Mouse (Mus musculus): ENCODE results near the gene Med22. TPM values are rescaled to one million over a fixed set of nuclear protein-coding genes. Genes with fewer than 3 reads are reported as not detected.
"Not testable (repeated sequence)": the region's sequence is repeated elsewhere in the genome, so short reads cannot be mapped to it uniquely, and the experiment has no call there.

Med22 gene
- total RNA-seq, 2 experiments from 2014 or later = 42.9 to 46.5 TPM

DNA sequence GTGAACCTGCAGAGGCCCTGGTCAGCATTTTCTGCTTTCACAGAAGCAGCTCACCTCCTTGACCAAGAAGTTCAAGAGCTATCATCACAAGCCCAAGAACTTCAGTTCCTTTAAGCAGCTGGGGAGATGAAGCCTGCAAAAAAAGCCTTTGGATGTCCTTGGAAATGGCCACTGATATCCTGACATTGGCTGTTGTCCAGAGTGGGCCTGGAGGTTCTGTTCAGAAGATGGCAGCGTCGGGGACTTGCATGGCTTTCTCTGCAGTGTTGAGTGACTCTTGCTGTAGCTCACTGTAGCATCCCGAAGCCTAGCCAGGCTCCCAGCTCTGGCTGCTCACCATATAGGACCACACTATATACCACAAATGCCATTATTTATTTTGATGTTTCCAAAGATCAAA, 9.2 kb upstream of the Med22 start:
- DNase-seq (ENCODE audit: low spot score in 2 of 2) = no peak

DNA sequence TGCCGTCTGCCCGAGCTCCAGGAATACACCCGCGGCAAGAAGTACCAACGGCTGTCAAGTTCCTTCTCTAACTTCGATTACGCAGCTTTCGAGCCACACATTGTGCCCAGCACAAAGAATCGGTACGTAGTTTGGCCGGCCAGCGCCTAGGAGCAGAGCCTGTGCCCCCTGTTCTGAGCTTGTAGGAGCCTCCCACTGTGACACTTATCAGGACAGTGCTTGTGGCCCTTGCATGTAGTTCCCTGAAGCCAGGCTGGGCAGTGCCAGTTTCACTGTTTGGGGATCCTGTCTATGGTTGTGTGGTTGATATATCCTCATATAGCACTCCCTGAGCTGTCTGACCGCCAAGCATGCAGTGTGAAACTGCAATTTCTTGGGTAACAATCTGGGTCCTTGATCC, 6.3 kb upstream of the Med22 start:
- no peak for DNase-seq (ENCODE audit: low spot score in 2 of 2)

DNA sequence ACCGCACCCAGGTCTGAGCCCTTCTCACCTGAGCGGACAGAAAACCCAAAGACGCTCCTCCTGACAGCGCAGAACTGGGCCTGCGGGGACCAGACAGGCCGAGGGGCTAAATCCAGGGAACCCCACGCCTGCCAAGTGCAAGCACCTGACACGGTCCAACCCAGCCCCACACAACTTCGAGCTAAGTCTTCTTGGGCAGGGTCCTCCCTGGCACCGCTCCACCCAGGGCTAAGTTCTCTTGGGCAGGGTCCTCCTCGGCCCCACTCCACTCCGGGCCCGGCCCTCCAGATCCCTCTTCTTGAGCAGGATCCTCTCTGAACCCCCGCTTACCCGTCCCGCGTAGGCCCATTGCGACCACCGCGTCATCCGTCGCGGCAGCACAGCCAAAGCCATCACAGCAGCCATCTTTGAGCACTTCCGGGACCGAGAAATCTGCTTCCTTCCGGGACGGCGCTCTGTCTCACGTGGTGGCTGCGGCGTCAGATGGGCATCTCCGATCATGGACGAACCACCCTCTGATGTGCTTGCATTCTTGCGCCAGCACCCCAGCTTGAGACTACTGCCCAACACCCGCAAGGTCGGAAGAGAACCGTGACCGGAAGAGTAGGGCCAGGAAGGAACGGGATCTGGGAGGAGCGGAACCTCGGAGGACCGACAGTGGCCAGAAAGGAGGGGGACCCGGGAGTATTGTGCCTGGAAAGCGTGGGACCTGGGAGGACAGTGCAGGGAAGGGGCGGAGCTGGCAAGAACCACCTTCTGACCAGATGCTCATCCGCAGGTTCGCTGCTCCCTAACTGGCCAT, 5.7 kb upstream of the Med22 start, which contains the start of the genes Surf2 and Surf1:
Surf2 (plus strand) TSS at position 441 of the 802 bp plus-strand sequence.
Surf1 (minus strand) TSS at position 604 of the 802 bp plus-strand sequence.
- peak; percentile 82 to 89 for DNase-seq (ENCODE audit: low spot score in 2 of 2)

DNA sequence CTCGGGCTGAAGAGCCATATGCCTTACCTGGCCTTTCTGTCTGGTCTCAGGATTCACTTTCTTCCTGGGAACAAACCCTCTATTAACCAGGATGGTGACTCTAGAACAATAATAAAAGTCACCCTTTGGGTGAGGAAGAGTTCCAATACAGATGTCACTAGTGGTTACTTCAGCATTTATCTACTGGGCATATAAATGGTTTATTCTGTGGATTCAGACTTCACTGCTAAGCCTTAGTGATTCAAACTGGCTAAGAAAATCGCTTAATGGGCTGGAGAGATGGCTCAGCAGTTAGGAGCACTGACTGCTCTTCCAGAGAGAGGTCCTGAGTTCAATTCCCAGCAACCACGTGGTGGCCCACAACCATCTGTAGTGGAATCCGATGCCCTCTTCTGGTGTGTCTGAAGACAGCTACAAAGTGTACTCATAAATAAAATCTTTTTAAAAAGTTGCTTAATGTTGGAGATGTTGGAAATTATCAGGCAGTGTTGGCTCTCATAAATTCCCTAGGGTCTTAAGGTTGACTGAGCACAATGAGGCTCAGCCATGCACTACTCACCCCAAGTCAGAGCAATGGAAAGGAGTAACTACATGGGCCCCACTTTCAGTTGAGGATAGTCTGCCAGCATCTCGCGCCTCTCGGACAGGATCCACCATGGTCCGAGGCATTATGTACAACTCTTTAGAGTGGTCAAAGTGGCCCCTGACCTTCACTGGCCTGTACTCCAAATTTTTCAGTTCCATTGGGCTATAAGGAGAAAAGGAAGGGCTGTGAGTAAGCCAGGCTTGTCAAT, 3.9 kb upstream of the Med22 start:
- DNase-seq (ENCODE audit: low spot score in 2 of 2) = no peak

DNA sequence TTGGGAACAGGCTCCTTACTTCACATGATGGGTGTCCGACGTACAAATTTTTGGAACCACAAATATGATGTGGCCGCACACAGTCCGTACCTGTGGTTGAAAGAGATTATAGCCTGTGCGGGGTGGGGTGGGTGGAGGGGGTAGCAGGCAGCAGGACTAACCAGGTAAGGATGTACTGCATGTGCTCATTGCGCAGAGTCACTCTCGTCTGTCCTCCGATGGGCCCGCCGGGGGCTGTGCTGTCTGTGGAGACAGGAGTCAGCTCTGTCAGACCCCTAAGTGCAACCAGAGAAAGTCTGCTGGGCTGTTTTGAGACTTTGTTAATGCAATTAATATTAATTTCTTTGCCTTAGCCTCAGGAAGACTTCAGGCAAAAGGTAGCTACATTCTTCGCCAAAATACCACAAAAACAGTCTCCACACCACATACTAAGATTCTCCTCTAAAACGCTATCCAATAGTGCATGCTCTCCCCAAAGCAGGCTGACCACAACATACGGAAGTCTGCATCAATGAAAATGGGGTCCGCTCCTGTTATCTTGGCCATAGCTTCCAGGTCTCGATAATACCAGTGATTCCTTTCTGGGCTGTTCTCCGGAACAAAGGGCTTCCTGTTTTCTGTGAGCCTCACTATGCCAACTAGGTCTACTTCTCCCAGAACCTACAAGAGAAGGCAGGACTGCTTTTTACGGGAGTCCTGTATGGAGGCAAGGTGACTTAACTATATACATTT, 3.1 kb upstream of the Med22 start:
- DNase-seq (ENCODE audit: low spot score in 2 of 2) = no peak

DNA sequence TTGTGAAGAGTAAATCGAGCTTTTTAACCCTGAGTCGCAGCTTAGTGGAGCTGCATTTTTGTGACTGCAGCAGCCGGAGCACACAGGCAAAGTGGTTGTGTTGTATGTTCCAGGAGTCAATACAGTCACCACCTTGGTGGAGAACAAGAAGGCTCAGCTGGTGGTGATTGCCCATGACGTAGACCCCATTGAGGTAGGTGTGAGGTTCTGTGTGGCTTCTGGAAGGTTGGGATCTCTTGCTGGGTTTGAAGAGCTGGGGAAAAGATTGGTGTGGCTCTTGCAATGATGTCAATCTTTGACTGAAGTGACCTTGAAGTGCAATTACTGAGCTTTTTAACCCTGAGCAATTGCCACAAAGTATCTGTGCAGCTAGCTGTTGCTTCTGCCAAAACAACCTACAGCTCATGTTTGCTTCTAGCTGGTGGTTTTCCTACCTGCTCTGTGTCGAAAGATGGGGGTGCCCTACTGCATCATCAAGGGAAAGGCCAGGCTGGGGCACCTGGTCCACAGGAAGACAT, 1.8 kb upstream of the Med22 start:
- no peak for DNase-seq (ENCODE audit: low spot score in 2 of 2)

DNA sequence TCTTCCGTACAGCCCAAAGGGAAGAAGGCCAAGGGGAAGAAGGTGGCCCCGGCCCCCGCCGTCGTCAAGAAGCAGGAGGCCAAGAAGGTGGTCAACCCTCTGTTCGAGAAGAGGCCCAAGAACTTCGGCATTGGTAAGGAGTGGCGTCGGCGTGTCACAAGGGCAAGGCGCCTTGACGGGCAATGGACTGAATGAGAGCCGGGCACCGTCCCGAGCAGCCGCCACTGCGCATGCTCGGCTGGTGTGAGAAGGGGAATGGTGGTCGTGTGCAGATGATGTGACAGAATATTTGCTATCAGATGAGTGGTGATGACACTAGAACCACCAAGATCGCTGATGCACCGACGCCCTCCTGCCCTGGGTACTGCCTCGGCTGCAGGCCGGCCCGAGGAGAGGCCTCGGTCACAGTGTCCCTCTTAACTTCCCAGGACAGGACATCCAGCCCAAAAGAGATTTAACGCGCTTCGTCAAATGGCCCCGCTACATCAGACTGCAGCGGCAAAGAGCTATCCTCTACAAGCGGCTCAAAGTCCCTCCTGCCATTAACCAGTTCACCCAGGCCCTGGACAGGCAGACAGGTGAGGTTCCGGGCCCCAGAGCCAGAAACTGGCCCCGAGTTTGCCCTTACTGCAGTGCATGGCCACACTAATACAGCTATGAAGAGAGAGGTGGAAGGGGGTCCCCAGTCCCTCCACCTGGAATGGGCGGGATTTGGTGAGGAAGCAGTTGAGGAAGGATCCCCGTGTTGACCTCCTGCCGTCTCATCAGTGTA, 703 bp upstream of the Med22 start:
- peak in 1 of 2 experiments; percentile 69 for DNase-seq (ENCODE audit: low spot score in 2 of 2)

DNA sequence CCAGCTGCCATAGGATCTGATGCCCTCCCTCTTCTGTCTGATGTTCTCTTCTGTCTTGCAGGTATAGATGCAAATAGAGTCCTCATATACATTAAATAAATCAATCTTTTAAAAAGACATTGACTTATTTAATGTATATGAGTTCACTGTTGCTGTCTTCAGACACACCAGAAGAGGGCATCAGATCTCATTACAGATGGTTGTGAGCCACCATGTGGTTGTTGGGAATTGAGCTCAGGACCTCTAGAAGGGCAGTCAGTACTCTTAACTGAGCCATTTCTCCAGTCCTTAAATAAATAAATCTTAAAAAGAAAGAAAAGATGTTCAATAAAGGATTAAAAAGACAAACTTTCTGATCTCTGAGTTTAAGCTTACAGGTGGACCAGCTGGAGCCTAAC, 1.1 kb downstream of the Med22 start:
- no peak for DNase-seq (ENCODE audit: low spot score in 2 of 2)

DNA sequence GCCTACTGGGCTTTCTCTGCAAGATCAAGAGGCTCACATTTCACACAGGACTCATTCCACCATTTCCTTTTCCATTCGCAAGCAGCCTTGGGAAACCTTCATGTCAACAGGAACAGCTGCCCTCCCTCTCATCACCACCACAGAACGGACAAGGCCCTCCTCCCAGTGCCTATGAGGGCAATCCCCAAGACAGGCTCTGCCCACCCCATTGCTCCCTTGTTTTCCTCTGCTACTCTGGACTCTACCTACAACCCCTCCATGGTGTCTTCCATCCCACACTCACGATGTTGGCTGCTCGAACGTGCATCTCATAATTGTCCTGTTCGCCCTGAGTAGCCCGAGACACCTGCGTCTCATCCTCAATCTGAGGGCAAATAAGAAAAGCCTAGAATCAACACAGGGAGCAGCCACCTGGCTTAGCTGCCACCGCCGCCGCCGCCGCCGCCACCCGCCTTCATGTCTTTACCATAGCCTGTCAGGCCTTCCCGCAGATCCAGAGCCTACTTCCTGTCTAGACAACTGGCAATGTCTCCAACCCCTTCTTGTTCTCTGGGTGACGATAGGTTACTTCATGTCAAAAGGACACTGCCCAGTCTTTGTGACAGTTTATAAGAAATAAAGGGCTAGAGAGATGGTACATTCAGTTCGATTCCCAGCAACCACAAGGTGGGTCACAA, 1.6 kb downstream of the Med22 start:
- DNase-seq (ENCODE audit: low spot score in 2 of 2) = no peak

DNA sequence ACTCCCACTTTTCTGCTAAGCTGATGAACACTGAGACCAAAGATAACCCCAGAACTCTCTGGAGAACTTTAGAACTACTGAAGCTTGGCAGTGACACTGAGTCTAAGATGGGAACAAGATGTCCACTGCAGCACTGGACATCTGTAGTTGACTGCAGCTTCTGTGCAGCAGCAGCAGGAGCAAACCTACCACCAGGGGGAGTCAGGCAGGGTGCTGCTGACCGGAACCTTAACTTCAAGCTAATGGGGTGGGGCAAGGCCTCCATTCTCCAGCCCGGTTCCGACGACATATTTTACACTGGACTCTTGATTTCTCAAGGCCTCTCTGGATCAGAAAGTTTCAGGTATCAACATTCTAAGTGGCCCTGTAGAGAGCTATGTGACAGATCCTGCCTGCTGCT, 3.4 kb downstream of the Med22 start:
- no peak for DNase-seq (ENCODE audit: low spot score in 2 of 2)

DNA sequence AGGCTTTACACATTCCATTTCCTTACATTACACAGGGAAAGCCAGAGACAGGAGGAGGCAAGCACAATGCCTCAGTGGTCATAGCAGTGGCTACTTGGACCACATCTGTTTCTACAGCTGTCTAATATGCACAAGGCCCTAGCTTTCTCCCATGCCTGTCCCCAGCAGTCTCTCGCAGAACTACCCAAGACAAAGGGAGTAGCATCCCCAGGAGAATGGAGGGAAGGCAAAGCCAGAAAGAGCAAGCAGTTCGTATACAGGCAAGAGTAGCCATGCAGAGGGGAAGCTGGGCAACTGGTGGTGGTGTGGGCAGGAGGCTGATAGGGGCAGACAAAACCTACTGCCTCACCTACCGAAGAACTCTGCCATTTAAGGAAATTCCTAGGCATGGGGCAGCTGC, 4.0 kb downstream of the Med22 start:
- DNase-seq (ENCODE audit: low spot score in 2 of 2) = no peak

DNA sequence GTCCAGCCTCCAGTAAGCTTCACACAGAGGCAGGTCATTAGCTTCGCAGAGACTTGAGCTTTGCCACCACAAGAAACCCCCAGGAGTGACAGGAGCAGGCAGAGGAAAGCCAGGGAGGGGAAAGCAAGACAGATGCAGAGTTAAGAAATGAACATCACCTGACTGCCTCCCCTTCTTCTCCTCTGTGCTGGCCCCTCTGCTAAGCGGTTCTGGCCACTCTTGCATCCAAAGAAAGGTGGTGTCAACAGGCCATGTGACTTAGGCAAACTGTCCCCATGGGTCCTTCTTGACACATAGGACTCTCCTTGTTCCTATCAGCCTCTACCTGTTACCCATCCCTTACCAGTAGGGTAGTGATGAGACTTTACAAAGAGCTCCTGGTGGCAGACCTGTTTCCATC, 4.5 kb downstream of the Med22 start:
- DNase-seq (ENCODE audit: low spot score in 2 of 2) = no peak

DNA sequence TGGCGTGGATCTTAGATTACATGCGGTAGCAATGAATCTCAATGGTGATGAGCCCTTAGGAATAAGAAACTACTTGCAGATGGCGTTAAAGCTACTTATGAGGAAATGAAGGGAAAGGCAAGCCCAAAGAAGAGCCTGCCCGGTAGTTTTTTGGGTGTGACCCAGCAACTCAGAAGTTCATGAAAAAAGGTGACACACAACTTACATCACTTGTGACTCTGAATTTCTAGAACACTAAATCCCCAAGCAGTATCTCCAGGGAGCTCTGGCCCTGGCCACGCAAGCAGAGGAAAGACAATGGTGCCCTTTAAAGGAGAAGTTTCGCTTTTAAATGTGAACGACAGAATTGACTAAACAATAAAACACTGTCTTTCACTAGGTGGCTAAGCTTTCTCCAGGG, 7.2 kb downstream of the Med22 start:
- no peak for DNase-seq (ENCODE audit: low spot score in 2 of 2)

DNA sequence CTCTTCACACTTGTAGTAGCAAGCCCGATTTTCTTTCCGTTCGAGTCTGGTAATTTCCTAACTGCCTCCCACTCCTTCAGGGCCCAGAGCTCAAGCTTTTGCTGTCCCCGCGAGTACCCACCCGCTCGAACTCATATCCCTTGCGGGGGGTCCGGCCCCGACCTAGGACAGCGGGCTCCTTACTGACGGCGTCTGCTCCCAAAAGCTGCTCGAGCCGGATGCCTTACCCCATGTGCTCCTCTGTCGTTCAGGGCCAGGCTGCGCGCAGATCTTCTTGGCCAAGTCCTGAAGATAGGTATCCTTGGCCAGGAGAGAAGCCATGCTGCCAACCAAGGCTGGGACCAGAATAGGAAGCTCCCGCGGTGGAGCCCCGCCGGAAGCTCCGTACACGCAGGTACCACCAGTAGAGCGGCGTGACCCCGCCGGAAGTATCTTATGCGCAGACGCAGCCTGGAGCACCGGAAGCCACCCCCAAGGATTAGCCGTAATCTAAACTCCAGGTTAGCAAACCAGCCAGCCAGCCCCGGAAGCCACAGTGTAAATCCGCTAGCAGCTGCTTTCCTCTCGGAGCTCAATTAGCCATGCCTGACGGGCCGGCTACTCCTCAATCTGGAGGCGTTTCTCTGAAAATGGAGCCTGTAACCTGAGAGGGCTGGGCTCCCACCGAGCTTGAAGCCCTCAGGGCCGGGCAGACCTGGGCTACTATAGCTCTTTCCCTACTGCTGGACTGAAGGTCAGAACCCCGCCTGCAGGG, 7.8 kb downstream of the Med22 start, which contains the start of gene Surf6:
Surf6 (minus strand) TSS at position 413 of the 754 bp plus-strand sequence.
- peak; percentile 88 to 97 for DNase-seq (ENCODE audit: low spot score in 2 of 2)

DNA sequence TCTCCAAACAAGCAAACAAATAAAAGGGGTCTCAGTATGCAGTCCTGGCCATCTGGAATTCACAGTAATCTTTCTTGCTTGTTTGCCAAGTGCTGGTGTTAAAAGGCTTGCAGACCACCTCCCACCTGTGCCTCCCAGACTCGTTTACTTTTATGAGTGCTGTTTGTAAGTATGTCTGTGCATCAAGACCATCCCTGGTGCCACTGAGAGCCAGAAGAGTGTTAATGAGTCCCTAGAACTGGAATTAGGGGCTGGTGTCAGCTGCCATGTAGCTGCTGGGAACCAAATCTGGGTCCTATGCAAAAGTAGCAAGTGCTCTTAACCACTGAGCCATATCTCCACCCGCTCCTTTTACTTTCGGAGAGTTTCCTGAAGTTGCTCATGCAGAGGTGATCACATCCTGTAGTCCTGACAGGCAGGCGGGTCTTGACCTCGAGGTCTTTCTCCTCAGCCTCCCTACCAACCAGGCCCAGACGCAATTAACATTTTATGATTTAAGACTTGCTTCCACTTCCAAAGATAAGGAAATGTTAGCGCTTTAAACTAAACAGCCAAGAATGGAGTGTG, 8.6 kb downstream of the Med22 start:
- no peak for DNase-seq (ENCODE audit: low spot score in 2 of 2)

DNA sequence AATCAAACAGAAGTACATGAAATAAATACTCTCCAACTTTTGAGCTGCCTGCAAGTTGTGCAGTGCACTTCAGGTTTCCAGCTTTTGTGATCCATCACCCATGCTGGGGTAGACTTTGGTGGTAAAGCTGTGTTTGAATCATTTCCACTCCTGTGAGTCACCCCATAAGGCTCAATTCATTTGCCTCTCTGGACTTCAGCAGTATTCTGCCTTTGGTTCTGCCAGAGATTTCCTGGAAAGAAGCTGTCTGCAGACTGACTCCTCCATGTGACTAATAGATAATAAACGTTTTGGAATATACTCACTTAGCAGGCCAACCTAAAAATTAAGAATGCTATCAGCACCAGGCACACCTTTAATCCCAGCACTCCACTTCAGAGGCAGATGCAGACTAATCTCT, 9.7 kb downstream of the Med22 start:
- no peak for DNase-seq (ENCODE audit: low spot score in 2 of 2)

DNA sequence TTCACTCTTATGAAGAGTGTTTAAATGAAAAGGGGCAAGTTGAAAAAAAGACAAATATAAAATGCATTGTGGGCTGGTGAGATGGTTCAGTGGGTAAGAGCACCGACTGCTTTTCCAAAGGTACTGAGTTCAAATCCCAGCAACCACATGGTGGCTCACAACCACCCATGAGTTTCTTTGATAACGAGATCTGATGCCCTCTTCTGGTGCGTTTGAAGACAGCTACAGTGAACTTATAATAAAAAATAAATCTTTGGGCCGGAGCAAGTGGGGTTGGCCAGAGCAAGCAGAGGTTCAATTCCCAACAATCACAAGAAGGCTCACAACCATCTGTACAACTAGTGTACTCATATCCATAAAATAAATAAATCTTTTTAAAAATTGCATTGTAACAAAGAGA, 14.6 kb downstream of the Med22 start:
- no peak for DNase-seq (ENCODE audit: low spot score in 2 of 2)

DNA sequence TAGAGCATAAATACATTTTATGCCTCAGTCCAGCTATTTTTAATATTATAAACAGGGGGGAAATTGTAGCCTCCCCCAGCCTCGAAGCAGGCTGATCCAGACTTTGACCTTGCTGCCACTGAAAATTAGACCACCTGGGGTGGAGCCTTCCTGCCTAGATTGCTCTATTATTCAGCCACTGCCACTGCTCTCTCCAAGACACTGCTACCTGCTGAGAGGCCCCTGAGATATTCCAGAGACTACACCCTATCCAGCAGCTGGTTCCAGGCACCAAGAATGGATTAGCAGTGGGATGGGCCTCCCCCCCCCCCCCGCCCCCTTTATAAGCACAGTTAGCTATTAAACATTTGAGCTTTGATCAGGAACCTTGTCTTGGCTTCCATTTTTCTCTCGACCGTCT, 24.3 kb downstream of the Med22 start:
- DNase-seq (ENCODE audit: low spot score in 2 of 2) = not testable (repeated sequence)

DNA sequence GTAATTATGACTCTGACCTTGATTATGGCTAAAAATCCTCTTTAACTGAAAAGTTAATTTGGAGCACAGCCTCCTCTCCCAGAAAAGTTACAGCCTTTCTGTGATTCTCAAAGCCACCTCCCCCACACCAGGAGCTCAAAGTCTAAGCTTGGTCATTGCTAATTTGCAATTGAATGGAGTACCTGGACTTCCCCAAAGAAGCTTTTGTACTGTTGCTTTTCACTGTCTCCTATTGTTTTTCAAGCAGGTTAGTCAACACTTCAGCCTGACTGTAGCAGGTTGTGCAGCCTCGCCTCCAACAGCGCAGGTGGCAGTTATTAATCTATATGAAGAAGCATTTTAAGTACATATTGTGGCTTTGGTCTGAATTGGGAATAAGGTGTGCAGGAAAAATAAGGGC, 24.9 kb downstream of the Med22 start:
- DNase-seq (ENCODE audit: low spot score in 2 of 2) = not testable (repeated sequence)

Data from layer of hippocampus, postnatal 14 days (tissue).